Mouse (Mus musculus): ENCODE results near the gene Arrdc1.

Arrdc1 gene

DNA sequence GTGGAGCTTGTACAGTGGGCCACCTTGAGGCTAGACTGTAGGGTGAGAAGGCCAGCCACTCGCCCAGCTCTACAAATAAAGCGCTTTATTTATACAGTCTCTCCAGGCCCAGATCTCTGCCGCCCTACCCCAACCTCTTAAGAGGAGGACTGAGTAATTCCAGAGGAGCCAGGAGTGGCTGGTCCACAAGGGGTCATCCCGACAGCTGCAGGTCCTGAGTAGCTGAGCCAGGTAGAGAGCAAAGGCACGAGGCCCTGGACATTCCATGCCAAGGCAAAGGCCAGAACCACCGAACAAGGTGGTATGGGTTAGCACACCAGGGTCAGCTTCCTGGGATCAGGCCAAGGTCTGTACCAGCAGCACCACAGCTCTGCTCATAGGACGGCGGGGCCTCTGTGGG lies 9.8 kb downstream of the Arrdc1 start:
- DNase-seq (ENCODE audit: low read depth, low spot score), result no peak

DNA sequence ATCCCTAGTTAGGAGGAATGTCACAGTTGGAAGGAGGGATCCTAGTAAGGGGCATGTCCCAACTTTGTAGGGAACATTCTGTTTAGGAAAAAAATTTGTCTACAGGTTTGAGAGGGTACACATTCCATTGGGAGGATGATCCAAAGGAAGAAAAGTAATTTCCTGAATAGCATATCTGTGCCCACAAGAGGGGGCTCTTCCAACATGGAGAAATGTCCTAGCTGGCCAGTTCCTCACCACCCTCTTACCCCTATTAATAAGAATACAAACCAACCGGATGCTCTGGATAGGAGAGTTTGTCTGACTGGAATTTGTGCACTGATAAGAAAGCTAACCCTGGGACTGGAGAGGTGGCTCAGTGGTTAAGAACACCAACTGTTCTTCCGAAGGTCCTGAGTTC lies 11.5 kb downstream of the Arrdc1 start:
- peak; percentile 42 for DNase-seq (ENCODE audit: low read depth, low spot score)

DNA sequence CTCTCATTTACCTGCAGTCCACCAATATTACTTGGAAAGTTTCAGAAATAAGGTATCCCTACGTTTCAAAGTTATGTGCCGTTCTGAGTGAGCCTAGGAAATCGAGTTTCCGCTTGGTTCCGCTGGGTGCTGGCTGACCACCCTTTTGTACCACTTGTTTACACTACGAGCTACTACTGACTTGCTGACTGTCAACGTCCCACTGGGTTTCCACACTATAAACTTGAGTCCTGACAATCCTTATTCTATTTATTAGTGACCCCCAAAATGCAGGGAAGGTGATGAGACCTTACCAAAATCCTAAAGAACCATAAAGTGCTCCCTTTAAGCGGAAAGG lies 15.2 kb downstream of the Arrdc1 start:
- no peak for DNase-seq (ENCODE audit: low read depth, low spot score)

DNA sequence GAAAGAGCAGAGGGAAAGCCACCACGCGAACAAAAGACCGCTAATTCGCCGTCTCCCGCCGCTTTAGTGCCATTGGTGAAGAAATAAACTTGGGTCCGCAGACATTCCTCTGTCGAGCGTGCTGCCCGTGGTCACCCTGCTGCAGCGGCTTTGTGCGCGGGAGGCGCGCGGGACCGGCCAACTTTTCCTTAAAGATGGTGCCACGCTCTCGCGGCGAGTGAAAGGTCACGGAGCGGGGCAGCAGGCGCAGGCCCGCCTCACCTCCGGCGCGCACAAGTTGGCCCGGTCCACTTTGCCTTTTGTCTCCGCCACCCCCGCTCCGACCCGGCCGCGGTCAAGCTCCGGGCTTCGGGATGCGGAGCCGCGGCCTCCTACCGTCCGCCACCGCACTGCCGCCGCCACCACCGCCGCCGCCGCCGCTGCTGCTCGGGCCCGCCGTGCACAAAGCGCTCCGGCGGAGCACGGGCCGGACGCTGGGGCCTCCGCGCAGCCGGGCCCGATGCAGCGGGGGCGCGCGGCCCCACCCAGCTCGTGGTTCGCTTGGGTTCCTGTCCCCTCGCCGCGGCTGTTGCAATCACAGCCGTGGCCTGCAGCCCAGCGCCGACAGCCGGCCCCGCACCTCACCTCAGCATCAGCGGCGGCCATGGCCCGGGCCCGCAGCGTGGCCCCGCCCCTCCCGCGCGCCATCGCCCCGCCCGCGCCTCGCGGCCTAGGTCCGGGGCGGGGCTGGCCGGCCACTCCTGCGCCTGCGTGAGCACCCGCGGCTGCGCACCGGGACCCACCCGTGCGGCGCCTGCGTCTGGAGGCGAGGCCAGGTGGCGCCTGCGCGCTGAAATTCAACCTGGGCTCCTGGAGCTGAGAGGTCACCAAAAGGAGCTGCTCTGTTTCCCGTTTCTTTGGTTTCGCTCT lies 15.9 kb downstream of the Arrdc1 start, which contains the start of gene Ehmt1:
Ehmt1 (minus strand) TSS at position 685 of the 909 bp plus-strand sequence.
- peak; percentile 87 for DNase-seq (ENCODE audit: low read depth, low spot score)

DNA sequence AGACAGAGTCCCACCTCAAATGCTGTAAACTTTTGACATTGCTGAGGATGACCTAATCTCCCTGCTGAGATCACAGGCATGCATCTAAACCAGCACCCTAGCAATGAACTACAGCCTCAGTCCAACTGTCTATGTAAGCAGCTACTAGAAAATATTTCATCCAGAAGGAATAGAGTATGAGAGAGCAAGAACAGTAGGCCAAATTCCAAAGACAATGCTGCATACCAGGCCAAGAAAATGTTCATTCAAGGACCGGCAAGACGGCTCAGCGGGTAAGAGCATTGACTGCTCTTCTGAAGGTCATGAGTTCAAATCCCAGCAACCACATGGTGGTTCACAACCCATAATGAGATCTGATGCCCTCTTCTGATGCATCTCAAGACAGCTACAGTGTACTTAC lies 20.3 kb downstream of the Arrdc1 start:
- DNase-seq (ENCODE audit: low read depth, low spot score), result no peak

DNA sequence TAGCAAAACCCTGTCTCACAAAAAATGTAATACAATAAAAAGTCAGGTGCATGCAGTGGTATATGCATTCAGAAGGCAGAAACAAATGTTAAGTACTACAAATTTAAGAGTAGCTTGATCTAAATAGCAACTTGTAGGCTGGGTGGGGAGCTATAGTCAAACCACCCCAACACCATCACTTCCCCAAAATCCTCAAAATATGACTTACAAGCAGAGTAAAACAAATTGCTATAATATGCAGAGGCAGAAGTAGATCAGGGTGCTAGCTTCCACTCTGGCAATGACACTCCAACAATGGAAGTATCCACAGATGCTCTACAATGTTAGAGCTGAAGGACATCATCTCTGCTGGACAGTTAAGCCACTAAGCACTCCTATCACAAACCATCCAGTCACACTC lies 22.5 kb downstream of the Arrdc1 start:
- DNase-seq (ENCODE audit: low read depth, low spot score), result no peak

DNA sequence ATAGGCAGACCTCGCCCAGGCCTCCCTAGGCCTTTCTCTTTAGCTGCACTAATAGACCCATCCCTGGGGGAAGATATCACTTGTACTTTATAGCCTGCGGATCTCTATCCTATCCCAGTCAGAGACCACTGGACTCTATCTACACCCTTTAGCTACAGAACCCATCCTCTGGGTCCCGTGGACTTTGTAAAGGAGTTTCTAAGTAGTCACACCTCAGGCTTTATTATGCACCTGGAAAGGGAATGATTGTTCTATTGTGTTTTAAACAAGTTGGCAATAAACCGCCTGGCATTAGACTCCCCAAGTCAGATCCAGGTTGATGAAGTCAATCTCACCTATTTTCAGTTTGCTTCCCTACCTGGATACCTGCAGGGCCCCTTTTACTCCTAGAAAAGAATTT lies 22.9 kb downstream of the Arrdc1 start:
- peak; percentile 87 for DNase-seq (ENCODE audit: low read depth, low spot score)

DNA sequence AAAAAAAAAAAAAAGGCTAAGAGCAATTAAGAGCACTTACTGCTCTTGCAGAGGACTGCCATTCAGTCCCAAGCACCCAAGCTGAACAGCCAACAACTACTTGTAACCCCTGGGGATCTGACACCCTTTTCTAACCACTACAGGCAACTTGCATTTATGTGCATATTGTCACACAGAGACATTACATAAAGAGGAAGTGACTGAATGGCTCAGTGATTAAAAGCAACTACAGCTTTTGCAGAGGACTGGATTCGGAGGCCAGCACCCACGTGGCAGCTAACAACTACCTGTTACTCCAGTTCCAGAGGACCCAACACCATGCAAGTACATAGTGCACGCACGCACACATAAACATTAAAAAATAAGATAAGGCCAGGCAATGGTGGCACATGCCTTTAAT lies 24.6 kb downstream of the Arrdc1 start:
- peak; percentile 33 for DNase-seq (ENCODE audit: low read depth, low spot score)

DNA sequence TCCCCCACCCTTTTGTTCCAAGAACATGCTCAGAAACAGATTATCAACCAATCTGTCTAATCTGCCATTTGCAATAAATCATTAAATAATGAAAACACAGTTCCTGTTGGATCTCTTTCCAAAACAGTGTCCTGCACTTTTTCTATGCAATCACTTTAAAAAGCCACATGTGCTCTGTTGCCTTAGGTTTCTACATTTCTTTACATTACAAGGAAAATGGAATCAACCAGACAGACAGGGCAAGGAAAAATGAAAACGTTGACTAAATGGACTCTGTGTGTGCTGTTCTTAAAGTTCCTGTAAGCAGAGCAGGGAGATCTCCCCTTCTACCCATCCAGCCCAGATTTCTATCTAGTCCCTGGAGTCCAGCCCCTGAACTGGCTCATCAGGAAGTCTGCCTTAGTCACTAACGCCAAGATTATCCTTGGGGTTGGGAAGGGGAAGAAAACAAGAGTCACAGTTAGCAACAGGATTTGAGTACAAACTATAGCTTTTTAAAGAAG lies 29.3 kb downstream of the Arrdc1 start:
- DNase-seq (ENCODE audit: low read depth, low spot score), result no peak

DNA sequence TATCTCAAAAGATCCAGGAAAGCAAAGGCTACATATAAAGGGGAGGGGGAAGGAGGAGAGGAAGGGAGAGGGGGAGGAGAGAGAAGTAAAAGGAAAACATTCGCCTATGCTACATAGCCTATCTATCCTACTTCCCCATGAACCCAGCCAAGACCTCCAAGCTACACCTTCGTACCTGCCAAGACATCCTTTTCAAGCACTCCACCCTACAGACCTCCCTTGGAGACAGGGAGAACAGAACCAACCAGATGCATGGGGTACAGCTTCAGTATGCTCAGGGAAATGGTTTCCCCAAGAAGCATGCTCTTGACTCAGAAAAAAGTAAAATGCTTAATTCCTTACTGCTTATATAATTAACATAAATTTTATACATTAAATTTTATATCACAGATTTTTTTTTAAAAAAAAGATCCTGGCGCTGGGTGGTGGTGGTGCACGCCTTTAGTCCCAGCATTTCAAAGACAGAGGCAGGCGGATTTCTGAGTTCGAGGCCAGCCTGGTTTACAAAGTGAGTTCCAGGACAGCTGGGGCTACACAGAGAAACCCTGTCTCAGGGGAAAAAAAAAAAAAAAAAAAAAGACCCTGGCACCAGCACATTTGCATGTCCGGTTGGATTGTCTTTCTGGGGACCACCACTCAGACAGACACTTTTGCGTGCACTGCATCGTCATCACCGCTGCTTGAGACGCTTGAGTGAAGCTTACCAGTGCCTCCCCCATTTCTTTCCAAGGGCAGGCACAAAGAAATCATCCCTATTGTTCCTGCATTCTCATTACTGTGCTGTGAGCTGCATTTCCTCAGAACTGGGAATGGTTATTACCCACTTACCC lies 30.0 kb downstream of the Arrdc1 start:
- no peak for DNase-seq (ENCODE audit: low read depth, low spot score)

DNA sequence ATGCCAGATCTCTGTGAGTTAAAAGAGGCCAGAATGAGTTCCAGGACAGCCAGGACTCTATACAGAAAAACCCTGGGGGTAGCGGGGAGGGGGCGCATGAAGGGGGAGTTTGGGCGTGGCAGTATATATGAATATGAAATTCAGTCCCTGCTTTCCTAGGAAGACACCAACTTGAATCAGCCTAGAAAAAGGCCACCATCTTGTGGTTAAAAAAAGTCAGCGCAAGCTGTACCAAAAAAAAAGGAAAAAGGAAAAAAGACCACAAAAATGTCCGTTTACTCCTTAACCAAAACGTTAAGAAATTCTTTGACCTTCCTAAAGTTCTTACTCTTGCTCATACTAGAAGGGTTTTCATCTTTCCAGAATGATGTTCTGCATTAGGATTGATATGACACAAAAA lies 32.1 kb downstream of the Arrdc1 start:
- no peak for DNase-seq (ENCODE audit: low read depth, low spot score)

DNA sequence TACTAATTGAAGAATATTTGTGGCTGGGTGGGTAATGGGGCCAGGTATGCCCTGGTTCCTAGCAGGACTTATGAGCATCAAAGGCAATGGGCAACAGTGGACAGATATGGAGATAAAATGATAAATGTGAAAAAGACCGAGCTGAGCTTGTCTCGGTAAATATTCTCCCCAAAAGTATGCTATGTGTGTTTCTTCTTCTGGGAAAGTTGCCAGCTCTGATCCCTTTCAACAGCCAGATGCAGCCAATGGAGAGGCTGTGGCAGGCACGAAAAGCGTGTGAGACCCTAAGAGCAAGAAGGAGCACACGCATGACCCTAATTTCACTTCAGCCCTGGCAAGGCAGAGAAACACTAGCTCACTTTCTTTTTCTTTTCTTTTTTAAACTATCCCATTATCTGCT lies 34.0 kb downstream of the Arrdc1 start:
- no peak for DNase-seq (ENCODE audit: low read depth, low spot score)

DNA sequence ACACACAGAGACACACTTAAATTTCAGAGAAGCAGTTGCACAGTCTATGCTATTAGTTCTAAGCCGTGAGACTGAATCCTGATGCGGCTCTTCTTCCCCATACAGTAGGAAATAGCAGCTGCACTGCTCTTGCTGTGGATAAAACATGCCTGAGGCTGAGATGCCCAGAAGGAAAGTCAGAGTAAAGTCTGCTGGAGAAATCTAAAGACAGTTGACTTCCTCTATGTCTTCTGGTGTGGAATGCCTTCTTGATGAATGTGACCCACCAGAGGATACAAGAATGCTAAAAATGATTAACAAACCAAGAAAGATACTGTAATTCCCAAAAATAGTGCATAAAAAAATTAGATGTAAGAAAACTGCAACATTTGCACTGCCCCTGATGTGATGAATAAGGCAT lies 35.8 kb downstream of the Arrdc1 start:
- DNase-seq (ENCODE audit: low read depth, low spot score), result no peak

DNA sequence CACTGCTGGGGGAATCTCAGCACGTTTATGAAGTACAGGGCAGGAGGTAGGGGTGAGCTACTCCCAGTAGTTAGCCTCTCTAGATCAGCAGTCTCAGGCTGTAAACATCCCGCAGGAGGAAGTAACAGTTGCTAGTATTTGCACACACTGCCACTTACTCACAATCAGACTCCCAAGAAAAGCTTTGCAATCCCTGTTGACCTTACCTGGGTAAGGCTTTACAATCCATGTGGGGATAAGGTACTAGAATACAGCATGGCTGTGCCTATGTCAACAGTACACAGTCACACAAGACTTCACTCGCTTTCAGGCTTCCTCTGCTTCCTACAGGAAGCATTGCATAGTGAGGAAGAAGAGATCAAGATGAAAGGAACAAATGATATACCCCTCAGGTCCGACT lies 38.3 kb downstream of the Arrdc1 start:
- DNase-seq (ENCODE audit: low read depth, low spot score), result no peak

DNA sequence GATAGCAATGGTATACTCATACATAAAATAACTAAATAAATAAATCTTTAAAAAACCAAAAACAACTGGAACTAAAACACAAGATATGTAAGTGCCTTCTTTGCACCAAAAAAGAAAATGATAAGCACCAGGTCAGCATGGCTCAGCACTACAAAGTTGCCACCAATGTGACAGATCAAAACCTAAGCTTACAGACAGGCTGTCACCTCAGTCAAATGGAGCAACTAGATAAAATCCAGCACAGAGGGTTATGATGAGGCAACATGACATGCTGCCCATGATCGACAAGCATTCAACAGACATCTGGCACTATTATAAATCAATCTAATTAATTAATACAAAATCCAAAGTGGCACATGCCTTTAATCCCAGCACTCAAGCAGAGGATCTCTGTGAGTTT lies 40.8 kb downstream of the Arrdc1 start:
- no peak for DNase-seq (ENCODE audit: low read depth, low spot score)

DNA sequence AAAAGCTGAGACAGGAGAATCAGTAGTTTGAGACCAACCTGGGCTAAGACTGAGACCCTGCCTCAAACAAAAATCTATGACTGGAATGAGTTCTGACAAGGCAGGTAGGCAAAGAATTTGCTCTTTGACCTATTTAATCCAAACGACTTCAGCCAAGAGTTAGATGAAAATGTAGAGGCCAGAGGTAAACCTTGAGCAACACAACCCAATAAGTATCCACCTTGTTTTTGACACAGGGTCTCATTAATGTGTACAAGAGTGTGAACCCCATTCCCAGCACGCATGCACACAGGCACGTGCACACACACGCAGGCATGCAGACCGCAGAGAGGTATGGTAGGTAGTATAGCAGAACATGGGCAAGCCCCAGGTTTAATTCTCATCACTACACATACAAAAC lies 42.7 kb downstream of the Arrdc1 start:
- DNase-seq (ENCODE audit: low read depth, low spot score), result no peak

DNA sequence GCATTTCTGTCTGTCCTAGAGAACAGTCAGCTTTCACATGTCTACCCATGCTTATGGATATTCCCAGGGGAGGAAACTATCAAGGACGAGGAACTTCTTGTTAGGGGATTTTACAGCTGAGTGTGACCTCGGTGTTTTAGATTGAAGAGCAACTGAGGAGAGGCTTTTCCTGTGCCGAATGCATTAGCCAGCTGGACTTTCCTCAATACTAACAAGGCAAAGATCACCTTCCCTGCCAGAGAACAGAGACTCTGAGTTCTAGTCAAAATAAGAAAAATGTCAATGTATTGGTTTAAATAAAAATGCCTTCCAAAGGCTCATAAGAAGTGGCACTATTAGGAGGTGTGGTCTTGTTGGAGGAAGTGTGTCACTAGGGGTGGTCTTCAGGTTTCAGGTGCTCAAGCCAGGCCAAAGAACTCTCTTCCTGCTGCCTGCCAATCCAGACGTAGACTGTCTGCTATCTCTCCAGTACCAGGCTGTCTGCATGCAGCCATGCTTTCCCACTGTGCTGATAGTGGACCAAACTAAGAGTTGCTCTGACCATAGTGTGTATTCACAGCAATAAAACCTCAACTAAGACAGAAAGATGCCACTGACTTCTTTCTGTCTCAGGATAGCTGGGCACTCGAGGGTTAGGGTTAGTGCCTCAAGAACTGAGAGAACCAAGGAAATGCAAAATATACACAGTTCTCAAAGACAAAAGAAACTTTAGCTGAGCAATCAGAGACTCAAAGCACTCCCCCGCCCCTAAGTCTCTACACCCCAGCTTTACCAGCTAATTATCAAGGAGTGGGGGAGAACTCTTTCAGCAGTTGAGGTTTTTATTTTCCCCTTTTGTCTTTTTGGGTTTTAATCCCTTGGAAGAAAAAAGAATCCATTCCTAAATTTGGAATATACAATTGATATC lies 44.3 kb downstream of the Arrdc1 start:
- DNase-seq (ENCODE audit: low read depth, low spot score), result peak; percentile 13

DNA sequence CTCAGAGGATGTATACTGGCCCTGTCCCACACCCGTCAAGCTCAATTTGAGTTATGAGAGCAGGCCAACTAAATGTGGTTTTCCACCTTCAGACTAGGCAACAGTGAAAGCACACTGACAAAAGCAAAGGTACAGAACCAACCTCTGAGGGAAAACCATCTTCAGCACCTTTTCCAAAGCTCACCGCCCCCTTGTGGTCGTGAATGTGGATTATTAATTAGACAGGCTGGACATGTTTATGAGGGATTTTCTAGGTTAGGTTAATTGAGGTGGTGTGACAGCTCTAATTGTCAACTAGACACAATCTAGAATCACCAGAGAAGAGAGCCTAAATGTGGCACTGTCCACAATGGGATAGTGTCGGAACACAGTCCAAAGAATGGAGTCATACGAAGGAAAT lies 46.2 kb downstream of the Arrdc1 start:
- peak; percentile 32 for DNase-seq (ENCODE audit: low read depth, low spot score)

DNA sequence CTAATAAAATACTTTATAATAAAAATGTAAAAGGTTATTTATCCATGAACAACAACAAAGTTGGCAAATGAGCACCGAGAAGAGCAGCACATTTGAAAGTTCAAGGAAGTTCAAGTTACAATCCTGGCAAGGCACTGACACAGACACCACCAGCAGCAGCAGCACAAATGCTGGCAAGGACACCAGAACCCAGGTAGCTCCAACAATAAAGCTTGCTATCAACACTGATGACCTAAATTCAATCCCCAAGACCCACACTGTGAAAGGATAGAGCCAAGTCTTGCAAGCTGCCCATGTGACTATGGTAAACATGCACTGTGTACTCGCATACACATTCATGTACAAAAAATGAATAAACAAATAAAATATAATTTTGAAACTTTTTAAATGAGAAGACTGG lies 54.4 kb downstream of the Arrdc1 start:
- DNase-seq (ENCODE audit: low read depth, low spot score), result no peak
